Mouse (Mus musculus): ENCODE measurements around the gene Slc24a4. TPM values are rescaled to one million over a fixed set of nuclear protein-coding genes. Genes with fewer than 3 reads are reported as not detected.

Slc24a4 gene
- polyA plus RNA-seq, 1 experiment from 2014 or later, result 0.62 TPM

GRCm38 (mm10) chr12:102113391-102113790 lies 15.1 kb upstream of the Slc24a4 start:
- Histone ChIP-seq H3K4me3 (ENCODE audit: low read depth, low read length) (no peak overlapping the region), H3K27ac (ENCODE audit: low read depth) (no peak overlapping the region), H3K27me3 (replicated peaks; ENCODE audit: control insufficient read depth, insufficient read depth, low read length) (no peaks in the 10 kb centered on the region), H3K9ac (ENCODE audit: low read length) (no peak overlapping the region), H3K36me3 (ENCODE audit: control insufficient read depth, insufficient read depth, low read length) (no peaks in the 10 kb centered on the region), H3K9me3 (ENCODE audit: control insufficient read depth, low read length) (no peaks in the 10 kb centered on the region), H3K4me2 (ENCODE audit: low read length) (no peak overlapping the region), H3K4me1 (replicated peaks; ENCODE audit: control insufficient read depth, insufficient read depth, low read length) (peaks cover 6% of the 10 kb centered on the region; the same call in 1 of the 2 replicates)
- no peak for DNase-seq (ENCODE audit: low spot score)
- ATAC-seq (replicated peaks; ENCODE audit: low FRiP score, low TSS enrichment, low read depth), result no peak
- 65% methylated on average over 3 of the region's 3 CpGs for WGBS

DNA sequence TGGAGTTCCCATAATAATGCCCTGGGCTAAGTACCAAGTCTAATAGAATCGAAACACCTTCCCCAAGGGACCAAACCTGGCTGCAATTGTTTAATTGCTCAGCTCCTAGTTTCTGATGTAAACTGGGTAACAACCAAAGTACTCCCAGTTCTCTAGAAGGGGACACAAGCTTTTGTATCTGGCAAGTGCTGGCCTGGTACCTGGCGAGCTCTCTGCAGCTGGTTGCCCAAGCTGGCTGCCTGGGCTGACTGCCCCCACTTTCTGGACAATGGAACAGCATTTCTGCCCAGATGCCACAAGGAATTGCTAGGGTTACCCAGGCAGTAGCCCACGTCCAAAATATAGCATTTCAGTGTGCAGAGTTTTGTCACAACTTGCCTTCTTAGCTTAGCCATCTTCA lies 12.0 kb upstream of the Slc24a4 start:
- H3K4me3 ChIP-seq (ENCODE audit: low read depth, low read length), result no peak overlapping the region
- DNase-seq (ENCODE audit: low spot score) (no peak), ATAC-seq (replicated peaks; ENCODE audit: low FRiP score, low TSS enrichment, low read depth) (no peak)
- no peaks in the 10 kb centered on the region for H3K9me3 ChIP-seq (ENCODE audit: control insufficient read depth, low read length)
- no peak overlapping the region for H3K9ac ChIP-seq (ENCODE audit: low read length)
- no peak overlapping the region for H3K4me2 ChIP-seq (ENCODE audit: low read length)
- peaks cover 6% of the 10 kb centered on the region; the same call in 1 of the 2 replicates for H3K4me1 ChIP-seq (replicated peaks; ENCODE audit: control insufficient read depth, insufficient read depth, low read length)
- H3K27me3 ChIP-seq (replicated peaks; ENCODE audit: control insufficient read depth, insufficient read depth, low read length), result no peaks in the 10 kb centered on the region
- no peak overlapping the region for H3K27ac ChIP-seq (ENCODE audit: low read depth)
- no peaks in the 10 kb centered on the region for H3K36me3 ChIP-seq (ENCODE audit: control insufficient read depth, insufficient read depth, low read length)
- WGBS, result 69% methylated on average over 3 of the region's 3 CpGs

DNA sequence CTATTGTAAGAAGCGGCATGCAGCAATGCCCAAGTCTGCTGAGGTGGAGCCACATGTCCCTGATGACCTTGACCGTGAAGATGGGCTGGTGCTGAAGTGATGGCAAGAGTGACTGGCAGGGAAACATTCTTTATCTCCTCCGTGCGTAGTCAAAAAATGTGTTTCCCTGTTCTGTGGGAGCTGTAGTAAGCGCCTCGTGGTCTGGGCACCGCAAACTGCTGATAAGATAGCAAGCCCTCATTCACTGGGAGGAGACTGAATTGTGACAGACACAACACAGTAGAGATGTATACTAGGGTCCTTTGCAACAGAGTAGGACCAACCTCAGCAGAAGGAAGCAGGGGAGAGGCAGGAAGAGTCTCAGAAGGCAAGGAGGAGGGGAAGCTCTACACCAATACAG lies 10.5 kb upstream of the Slc24a4 start:
- Histone ChIP-seq H3K27me3 (replicated peaks; ENCODE audit: control insufficient read depth, insufficient read depth, low read length) (no peaks in the 10 kb centered on the region), H3K27ac (ENCODE audit: low read depth) (no peak overlapping the region), H3K4me3 (ENCODE audit: low read depth, low read length) (no peak overlapping the region), H3K9ac (ENCODE audit: low read length) (no peak overlapping the region), H3K4me2 (ENCODE audit: low read length) (no peak overlapping the region), H3K4me1 (replicated peaks; ENCODE audit: control insufficient read depth, insufficient read depth, low read length) (no peaks in the 10 kb centered on the region), H3K36me3 (ENCODE audit: control insufficient read depth, insufficient read depth, low read length) (no peaks in the 10 kb centered on the region), H3K9me3 (ENCODE audit: control insufficient read depth, low read length) (no peaks in the 10 kb centered on the region)
- no peak for ATAC-seq (replicated peaks; ENCODE audit: low FRiP score, low TSS enrichment, low read depth)
- WGBS, result 68% methylated on average over 7 of the region's 7 CpGs
- DNase-seq (ENCODE audit: low spot score), result no peak

GRCm38 (mm10) chr12:102127601-102128000 lies 932 bp upstream of the Slc24a4 start:
- peak overlapping the region; percentile 96 for H3K4me2 ChIP-seq (ENCODE audit: low read length)
- no peak overlapping the region for H3K27ac ChIP-seq (ENCODE audit: low read depth)
- H3K27me3 ChIP-seq (replicated peaks; ENCODE audit: control insufficient read depth, insufficient read depth, low read length), result peaks cover 62% of the 10 kb centered on the region
- DNase-seq (ENCODE audit: low spot score) (no peak), ATAC-seq (replicated peaks; ENCODE audit: low FRiP score, low TSS enrichment, low read depth) (no peak)
- no peaks in the 10 kb centered on the region for H3K36me3 ChIP-seq (ENCODE audit: control insufficient read depth, insufficient read depth, low read length)
- WGBS, result 8% methylated on average over 7 of the region's 7 CpGs
- H3K9me3 ChIP-seq (ENCODE audit: control insufficient read depth, low read length), result no peaks in the 10 kb centered on the region
- H3K9ac ChIP-seq (ENCODE audit: low read length), result no peak overlapping the region
- H3K4me3 ChIP-seq (ENCODE audit: low read depth, low read length), result peak overlapping the region; percentile 47
- H3K4me1 ChIP-seq (replicated peaks; ENCODE audit: control insufficient read depth, insufficient read depth, low read length), result peaks cover 7% of the 10 kb centered on the region; the same call in 1 of the 2 replicates

DNA sequence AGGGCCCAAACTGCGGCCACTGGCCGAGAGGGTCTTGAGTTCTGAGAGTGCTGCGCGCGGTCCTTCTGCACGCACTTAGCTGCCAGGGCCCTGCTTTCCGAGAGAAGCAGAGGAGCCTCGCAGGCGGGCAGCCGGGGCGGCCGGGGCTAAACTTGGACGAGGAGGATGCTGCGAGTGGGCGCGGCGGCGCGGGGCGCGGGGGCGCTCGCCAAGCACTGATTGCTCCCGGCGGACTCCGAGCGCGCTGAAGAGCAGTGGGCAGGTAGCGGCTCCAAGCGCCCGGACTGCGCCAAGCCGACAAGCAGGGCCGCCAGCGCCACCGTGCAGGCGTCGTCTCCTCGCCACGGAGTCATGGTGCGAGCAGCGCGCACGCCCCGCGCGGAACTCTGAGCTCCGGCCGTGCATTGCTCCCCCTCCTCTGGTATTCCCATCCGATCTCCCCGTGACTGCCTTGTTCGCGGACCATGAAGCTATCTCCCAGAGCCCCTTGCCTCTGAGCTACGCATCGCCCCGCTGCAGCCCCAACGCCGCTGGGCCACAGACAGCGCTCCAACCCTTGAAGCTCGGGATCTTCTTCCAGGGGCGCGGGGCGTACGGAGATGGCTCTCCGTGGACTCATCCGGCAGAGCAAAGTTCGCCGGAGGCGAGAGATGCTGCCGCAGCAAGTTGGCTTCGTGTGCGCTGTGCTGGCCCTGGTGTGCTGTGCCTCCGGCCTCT lies 416 bp downstream of the Slc24a4 start:
- under 1% methylated on average over 73 of the region's 73 CpGs for WGBS
- no peaks in the 10 kb centered on the region for H3K36me3 ChIP-seq (ENCODE audit: control insufficient read depth, insufficient read depth, low read length)
- ATAC-seq (replicated peaks; ENCODE audit: low FRiP score, low TSS enrichment, low read depth) (peak; percentile 71), DNase-seq (ENCODE audit: low spot score) (peak; percentile 72)
- H3K9me3 ChIP-seq (ENCODE audit: control insufficient read depth, low read length), result no peaks in the 10 kb centered on the region
- H3K27ac ChIP-seq (ENCODE audit: low read depth), result no peak overlapping the region
- peaks cover 7% of the 10 kb centered on the region; the same call in 1 of the 2 replicates for H3K4me1 ChIP-seq (replicated peaks; ENCODE audit: control insufficient read depth, insufficient read depth, low read length)
- peak overlapping the region; percentile 47 for H3K4me3 ChIP-seq (ENCODE audit: low read depth, low read length)
- H3K4me2 ChIP-seq (ENCODE audit: low read length), result peak overlapping the region; percentile 96
- peak overlapping the region; percentile 32 for H3K9ac ChIP-seq (ENCODE audit: low read length)
- peaks cover 65% of the 10 kb centered on the region for H3K27me3 ChIP-seq (replicated peaks; ENCODE audit: control insufficient read depth, insufficient read depth, low read length)

- Histone ChIP-seq H3K27me3 (replicated peaks; ENCODE audit: control insufficient read depth, insufficient read depth, low read length) (peaks cover 65% of the 10 kb centered on the region), H3K36me3 (ENCODE audit: control insufficient read depth, insufficient read depth, low read length) (no peaks in the 10 kb centered on the region), H3K9me3 (ENCODE audit: control insufficient read depth, low read length) (no peaks in the 10 kb centered on the region), H3K4me3 (ENCODE audit: low read depth, low read length) (peak overlapping the region; percentile 47), H3K9ac (ENCODE audit: low read length) (peak overlapping the region; percentile 32; the same call in 1 of the 2 replicates), H3K4me1 (replicated peaks; ENCODE audit: control insufficient read depth, insufficient read depth, low read length) (peaks cover 7% of the 10 kb centered on the region; the same call in 1 of the 2 replicates), H3K27ac (ENCODE audit: low read depth) (no peak overlapping the region), H3K4me2 (ENCODE audit: low read length) (peak overlapping the region; percentile 96)
- ATAC-seq (replicated peaks; ENCODE audit: low FRiP score, low TSS enrichment, low read depth) (peak; percentile 64), DNase-seq (ENCODE audit: low spot score) (no peak)
- WGBS, result 2% methylated on average over 14 of the region's 14 CpGs
These were observed 1.0 kb downstream of the Slc24a4 start for GRCm38 (mm10) chr12:102129508-102130030.

- Histone ChIP-seq H3K9me3 (ENCODE audit: control insufficient read depth, low read length) (no peaks in the 10 kb centered on the region), H3K4me3 (ENCODE audit: low read depth, low read length) (no peak overlapping the region), H3K4me1 (replicated peaks; ENCODE audit: control insufficient read depth, insufficient read depth, low read length) (no peaks in the 10 kb centered on the region), H3K4me2 (ENCODE audit: low read length) (no peak overlapping the region), H3K9ac (ENCODE audit: low read length) (no peak overlapping the region), H3K27ac (ENCODE audit: low read depth) (no peak overlapping the region), H3K27me3 (replicated peaks; ENCODE audit: control insufficient read depth, insufficient read depth, low read length) (no peaks in the 10 kb centered on the region), H3K36me3 (ENCODE audit: control insufficient read depth, insufficient read depth, low read length) (no peaks in the 10 kb centered on the region)
- no peak for ATAC-seq (replicated peaks; ENCODE audit: low FRiP score, low TSS enrichment, low read depth)
- WGBS, result 80% methylated on average over 10 of the region's 10 CpGs
- DNase-seq (ENCODE audit: low spot score), result no peak
These were observed 11.2 kb downstream of the Slc24a4 start for GRCm38 (mm10) chr12:102139710-102140109.

GRCm38 (mm10) chr12:102141330-102141729 lies 12.8 kb downstream of the Slc24a4 start:
- WGBS, result 71% methylated on average over 5 of the region's 5 CpGs
- Histone ChIP-seq H3K36me3 (ENCODE audit: control insufficient read depth, insufficient read depth, low read length) (no peaks in the 10 kb centered on the region), H3K4me1 (replicated peaks; ENCODE audit: control insufficient read depth, insufficient read depth, low read length) (no peaks in the 10 kb centered on the region), H3K9ac (ENCODE audit: low read length) (no peak overlapping the region), H3K9me3 (ENCODE audit: control insufficient read depth, low read length) (no peaks in the 10 kb centered on the region), H3K27ac (ENCODE audit: low read depth) (no peak overlapping the region), H3K27me3 (replicated peaks; ENCODE audit: control insufficient read depth, insufficient read depth, low read length) (no peaks in the 10 kb centered on the region), H3K4me3 (ENCODE audit: low read depth, low read length) (no peak overlapping the region), H3K4me2 (ENCODE audit: low read length) (no peak overlapping the region)
- ATAC-seq (replicated peaks; ENCODE audit: low FRiP score, low TSS enrichment, low read depth) (no peak), DNase-seq (ENCODE audit: low spot score) (no peak)

DNA sequence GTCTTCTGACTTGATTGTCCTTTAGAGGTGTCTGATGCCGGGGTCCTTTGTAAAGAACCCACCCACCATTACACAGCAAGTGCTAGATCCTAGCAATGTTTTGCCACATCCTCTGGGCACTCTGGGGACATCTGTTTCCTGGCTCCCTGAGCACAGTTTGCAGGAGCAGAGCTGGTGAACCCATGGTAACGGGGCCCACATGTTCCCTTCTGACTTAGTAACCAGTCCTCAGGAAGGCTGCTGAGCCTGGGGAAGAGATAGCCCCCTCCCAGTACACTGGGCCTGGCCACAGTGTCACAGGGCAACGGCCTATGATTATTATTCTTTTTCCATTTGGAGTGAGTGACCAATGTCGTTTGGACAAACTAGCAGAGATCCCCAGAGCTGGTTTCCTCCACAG lies 19.1 kb downstream of the Slc24a4 start:
- Histone ChIP-seq H3K9me3 (ENCODE audit: control insufficient read depth, low read length) (no peaks in the 10 kb centered on the region), H3K9ac (ENCODE audit: low read length) (no peak overlapping the region), H3K36me3 (ENCODE audit: control insufficient read depth, insufficient read depth, low read length) (no peaks in the 10 kb centered on the region), H3K4me3 (ENCODE audit: low read depth, low read length) (no peak overlapping the region), H3K27me3 (replicated peaks; ENCODE audit: control insufficient read depth, insufficient read depth, low read length) (no peaks in the 10 kb centered on the region), H3K4me1 (replicated peaks; ENCODE audit: control insufficient read depth, insufficient read depth, low read length) (no peaks in the 10 kb centered on the region), H3K4me2 (ENCODE audit: low read length) (no peak overlapping the region), H3K27ac (ENCODE audit: low read depth) (no peak overlapping the region)
- WGBS, result 63% methylated on average over 4 of the region's 4 CpGs
- ATAC-seq (replicated peaks; ENCODE audit: low FRiP score, low TSS enrichment, low read depth) (no peak), DNase-seq (ENCODE audit: low spot score) (no peak)
